Mouse (Mus musculus) lung, postnatal 36 days (tissue): Measurements from ENCODE around the gene Klhl32.
"Not testable (repeated sequence)": the region's sequence is repeated elsewhere in the genome, so short reads cannot be mapped to it uniquely, and the experiment has no call there.

Experiments
- DNase-seq: peaks from one replicate; pipeline ENCODE4 v3.0.0; 2022; ENCODE audit warnings: mixed read lengths

Klhl32 gene

GRCm38 (mm10) chr4:24850401-24851325 lies at the start of gene Klhl32:
Gene Klhl32, minus strand, starts transcription at chr4:24851124.
- DNase-seq, result peak; percentile 31

DNA sequence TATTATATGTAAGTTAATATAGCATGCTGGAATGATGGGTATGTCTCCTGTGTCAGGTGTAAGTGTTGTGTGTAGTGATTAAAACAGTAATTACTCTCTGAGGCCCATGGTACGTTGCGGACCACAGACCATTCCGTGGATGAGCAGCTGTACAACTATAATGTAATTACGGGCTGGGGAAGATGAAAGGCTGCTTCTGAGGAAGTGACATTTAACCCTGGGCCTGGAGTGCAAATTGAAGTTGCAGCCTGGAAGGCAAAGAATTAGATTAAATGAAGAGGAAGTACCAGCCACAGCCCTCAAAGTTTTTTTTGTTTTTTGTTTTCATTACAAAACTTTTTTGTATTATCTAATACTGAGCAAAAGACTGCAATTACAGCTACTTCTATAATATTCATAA lies 48.2 kb upstream of the Klhl32 start:
- no peak for DNase-seq

DNA sequence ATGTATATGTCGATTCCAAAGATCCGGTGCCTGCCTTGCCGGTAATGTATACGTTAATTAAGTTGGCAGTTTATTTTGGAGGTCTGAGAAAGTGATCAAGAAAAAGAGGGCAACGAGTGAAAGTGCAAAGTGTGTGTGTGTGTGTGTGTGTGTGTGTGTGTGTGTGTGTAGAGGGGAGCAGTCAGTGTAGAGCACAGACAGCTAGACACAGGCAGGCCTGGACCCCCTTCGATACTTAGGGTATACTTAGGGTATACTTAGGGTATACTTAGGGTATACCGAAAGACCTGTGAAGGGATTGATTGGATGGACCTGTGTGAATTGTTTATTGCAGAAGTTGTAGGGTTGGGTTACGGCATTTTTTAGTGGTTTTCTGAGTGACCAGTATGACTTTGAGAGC lies 47.7 kb upstream of the Klhl32 start:
- DNase-seq, result no peak

DNA sequence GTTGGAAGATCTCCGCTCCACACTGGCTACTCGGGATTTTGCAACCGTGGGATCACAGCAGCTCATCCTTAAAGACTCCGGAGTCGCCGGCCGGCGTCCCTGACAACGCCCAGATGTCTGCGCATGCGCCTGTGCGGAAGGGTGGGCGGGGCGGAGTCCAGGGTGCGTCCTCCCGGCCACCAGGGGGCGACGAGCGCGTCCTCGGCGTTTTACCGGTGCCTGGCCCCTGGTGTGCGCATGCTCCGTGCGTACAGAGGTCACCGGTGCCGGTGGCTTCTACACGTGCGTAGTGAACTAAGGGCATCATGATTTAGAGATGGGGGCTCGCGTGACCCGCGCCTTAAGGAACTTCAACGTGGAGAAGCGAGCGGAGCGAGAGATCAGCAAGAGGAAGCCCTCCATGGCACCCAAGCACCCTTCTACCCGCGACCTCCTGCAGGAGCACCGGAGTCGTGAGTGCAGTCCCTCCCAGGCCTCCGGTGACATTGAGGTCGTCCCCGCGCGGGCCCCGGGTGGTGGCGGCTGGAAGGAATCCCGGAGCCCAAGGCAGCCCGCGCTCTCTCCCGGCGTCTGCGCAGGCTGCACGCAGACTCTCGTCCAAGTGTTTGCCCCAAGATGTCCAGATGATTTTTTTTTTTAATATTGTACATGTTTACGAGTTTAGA lies 47.1 kb upstream of the Klhl32 start, which contains the start of gene Ndufaf4:
Gene Ndufaf4, plus strand, starts transcription at position 233 of the 665 bp plus-strand sequence.
- DNase-seq, result peak; percentile 97

DNA sequence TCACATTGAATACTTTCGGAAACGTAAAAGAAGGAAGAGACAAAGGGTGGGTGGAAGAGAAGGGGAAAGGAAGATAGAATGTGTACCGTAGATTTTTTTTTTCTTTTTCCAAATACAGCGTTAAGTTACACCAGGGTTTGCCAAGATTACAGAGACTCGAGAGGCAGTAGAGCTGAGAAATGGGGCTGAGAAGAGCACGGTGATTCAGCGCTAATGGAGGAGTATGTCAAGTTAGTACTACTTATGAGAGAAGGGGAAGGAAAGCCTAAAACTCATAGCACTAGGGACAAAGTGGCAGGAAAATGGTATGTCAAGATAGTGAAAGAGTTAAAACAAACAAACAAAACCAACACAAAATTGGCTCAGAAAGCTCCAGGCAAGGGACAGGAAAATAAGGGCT lies 46.4 kb upstream of the Klhl32 start:
- DNase-seq, result no peak

DNA sequence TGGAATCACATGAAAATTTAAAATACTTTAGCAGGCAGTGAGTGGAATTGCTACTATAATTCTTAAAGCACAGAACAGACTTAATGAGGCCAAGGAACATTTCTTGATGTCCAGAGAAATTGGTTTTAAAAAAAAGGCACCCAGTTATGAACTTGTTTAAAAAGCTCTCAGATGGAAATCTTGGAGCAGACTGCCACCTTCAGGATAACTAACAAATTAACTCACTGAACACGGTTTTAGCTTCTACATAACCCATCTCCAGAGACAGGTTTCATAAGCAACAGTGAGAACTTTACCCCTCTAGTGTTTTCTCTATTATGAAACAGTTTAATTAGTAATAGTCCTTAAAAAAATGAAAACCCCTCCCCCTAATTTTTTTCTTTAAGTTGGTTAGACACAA lies 45.9 kb upstream of the Klhl32 start:
- peak; percentile 54 for DNase-seq

DNA sequence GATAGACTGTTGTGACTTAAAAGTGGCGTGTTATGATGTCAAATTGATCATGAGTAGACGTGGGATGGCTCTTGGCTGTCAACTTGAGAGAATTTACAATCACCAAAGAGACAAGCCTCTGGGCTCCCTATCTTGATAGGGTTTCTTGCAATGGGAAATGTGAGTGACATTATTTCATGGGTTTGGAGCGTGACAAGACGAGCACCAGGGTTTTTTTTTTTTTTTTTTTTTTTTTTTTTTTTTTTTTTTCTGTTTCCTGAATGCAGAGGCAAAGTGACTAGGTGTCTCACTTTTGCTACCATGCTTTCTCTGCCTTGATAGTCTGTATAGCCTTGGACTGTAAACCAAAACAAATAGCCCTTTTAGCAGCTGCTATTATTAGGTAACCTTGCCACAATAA lies 43.7 kb upstream of the Klhl32 start:
- no peak for DNase-seq

GRCm38 (mm10) chr4:24892293-24892692 lies 41.4 kb upstream of the Klhl32 start:
- not testable (repeated sequence) for DNase-seq

- DNase-seq, result not testable (repeated sequence)
Observed at GRCm38 (mm10) chr4:24889386-24889785, 38.5 kb upstream of the Klhl32 start.

DNA sequence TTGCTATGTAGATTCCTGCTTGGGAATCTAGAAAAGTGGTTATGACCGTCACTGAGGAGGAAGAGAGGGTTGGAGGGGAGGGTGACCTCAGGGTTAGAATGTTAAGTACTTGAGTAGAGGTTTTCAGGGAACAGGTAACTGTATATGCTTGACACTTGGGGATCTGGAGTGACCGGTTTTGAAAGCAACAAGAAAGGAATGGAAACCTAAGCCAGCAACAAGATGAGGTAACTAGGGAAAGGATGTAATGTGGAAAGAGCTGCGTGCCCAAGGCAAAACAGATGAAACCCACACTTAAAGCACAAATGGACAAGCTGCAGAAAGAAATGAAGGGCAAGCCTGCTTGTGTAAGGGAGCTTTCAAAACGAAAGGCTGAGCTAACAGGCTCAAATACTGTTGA lies 18.3 kb upstream of the Klhl32 start:
- DNase-seq, result peak; percentile 18

GRCm38 (mm10) chr4:24865691-24866090 lies 14.8 kb upstream of the Klhl32 start:
- DNase-seq, result no peak

DNA sequence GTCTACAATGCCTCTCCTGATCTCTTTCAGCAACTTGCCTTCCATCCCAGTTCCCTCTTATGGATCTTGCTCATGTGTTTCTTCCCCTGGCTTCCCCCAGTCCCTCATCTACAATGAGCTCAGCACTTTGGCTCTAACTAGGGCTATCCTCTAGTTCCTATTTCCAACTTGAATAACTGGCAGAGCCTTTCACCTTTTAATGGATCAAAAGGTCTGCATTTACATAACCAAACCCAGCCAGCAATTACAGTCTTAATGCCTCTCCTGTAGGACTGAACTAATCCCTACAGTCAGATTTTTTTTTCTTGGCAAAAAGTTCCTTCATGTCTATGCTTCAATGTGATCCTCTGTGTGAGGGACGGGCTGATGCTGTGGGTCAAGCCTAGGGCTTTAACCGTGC lies 3.5 kb downstream of the Klhl32 start:
- DNase-seq, result no peak

DNA sequence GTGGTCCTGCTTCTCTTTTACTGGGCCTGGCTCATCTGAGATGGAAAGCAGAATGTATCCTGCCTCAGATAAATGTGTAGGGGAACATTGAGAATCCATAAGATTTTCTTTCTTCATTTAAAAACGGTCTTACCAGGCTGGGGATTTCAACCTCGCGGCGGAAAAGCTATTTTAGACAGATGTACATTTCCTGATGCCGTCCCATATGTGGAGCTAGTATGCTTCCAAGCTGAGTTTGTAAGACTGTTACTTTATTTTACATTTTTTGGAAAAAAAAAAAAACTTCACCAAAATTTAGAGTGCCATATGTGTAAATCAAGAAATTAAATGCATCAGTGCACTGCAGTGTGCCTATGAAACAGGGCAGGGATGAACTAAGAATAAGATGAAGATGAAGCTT lies 5.4 kb downstream of the Klhl32 start:
- no peak for DNase-seq

DNA sequence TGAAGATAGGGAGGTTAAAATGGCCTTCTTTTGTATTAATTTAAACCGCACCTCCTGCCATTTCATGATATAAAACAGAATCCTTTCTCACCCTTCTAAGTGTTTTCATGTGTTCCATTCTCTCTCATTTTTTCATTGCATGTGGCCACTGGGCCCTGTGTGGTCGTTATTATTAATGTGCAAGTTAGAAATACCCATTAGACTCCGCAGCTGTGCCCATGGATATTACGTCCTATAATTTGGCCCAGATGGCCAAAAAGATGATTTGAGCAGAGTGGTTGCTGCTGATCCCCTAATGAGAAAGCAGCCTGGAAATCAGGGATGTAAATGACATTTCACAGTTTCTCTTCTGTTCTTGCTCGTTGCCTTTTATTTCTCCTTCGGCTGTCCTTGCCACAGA lies 12.4 kb downstream of the Klhl32 start:
- no peak for DNase-seq

GRCm38 (mm10) chr4:24835555-24835954 lies 15.4 kb downstream of the Klhl32 start:
- DNase-seq, result no peak

DNA sequence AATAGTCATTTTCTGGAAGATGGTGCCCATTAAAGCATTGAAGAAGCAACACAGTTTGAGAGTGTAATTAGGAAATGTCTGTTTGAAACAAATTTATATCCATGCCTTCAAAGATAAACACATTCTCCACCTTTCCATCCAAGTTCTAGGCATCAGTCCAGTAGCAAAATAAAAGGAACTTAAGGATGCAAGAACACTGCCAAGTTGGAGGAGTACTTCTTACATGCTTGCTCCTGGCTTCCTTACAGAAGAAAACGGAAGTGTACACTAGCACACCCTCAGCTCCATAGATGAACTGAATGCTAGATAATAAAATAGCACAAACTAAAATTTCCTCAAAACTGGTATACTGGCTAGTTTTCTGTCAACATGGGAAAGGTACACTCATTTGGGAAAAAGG lies 42.6 kb downstream of the Klhl32 start:
- DNase-seq, result no peak

DNA sequence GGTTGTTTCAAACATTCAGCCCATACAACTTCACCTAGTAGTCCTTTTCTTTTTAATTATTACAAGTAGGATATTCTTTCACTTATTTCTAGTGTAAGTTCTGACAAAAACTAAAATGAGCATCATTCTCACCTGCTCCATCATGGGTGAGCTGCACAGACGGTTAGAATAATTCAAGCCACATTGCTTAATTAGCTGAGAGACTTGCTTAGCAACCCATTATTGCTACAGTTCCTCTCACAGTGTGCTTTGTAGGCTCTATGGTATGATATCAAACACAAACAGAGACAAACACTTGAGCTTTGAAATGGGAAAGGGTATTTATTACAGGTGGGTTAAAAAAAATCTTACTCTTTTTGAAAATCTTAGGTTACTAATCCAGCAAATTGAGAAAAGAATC lies 49.0 kb downstream of the Klhl32 start:
- no peak for DNase-seq

GRCm38 (mm10) chr4:24801343-24801742 lies 49.6 kb downstream of the Klhl32 start:
- no peak for DNase-seq

DNA sequence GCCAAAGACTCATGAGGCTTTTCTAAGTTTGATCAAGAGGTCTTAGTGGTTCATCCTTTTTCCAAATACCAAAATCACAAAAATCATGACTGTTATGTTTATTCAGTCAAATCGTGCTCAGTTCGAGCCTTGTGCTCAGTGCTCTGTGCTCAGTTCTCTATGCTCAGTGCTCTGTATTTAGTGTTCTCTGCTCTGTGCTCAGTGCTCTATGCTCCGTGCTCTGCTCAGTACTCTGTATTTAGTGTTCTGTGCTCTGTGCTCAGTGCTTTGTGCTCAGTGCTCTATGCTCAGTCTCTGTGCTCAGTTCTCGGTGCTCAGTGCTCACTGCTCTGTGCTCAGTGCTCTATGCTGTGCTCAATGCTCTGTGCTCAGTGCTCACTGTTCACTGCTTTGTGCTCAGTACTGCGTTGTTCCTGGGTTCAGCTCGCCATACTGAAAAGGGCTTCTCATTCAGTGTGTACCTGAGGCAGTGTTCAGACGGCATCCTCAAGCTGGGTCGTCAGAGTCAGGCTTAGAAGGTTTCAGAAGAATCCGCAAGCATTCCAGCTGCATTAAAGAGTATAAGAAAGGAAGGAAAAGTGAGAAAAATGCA lies 50.5 kb downstream of the Klhl32 start:
- DNase-seq, result no peak

DNA sequence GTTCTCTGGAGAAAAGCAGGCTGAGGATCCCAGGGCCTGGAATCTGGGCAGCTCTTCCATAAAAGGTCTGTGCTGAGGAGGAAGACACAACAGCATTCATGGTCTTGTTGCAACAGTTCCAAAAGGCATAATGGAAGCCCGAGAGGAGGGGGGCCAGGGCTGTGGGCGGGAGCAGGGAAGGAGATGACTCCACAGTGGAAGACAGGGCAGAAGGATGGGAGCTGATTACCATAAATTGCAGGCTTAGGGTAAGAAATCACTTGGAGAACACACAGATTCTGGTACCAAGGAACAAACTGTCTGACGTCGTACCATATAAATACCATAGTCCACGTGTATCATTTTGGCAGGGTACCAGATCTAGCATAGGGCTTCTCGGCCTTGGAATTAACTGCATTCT lies 51.9 kb downstream of the Klhl32 start:
- DNase-seq, result no peak

- DNase-seq, result no peak
Observed at GRCm38 (mm10) chr4:24797868-24798267, 53.1 kb downstream of the Klhl32 start.

- DNase-seq, result no peak
Observed at GRCm38 (mm10) chr4:24797280-24797679, 53.6 kb downstream of the Klhl32 start.

- DNase-seq, result no peak
Observed at GRCm38 (mm10) chr4:24796229-24796628, 54.7 kb downstream of the Klhl32 start.

DNA sequence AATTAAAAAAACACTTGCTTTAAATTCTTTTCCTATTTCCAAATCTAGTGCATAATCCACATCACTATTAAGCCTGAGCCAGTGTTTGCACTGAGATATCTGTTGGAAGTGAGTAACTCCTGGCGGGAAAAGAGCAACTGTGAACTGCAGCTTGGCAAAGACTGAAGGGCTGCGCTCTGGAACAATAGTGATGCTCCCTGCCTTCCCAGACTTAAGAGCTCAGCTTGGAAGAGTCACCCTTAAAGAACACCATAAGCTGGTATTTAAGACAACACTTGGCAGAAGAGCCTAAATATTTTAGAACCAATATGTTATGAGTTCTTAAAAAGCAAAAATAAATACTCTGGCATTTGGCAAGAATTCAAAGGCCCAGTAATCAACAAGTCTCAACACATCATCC lies 55.7 kb downstream of the Klhl32 start:
- no peak for DNase-seq
